1 mouse cellular context compared by ENCODE assay signal in the genomic region with DNA sequence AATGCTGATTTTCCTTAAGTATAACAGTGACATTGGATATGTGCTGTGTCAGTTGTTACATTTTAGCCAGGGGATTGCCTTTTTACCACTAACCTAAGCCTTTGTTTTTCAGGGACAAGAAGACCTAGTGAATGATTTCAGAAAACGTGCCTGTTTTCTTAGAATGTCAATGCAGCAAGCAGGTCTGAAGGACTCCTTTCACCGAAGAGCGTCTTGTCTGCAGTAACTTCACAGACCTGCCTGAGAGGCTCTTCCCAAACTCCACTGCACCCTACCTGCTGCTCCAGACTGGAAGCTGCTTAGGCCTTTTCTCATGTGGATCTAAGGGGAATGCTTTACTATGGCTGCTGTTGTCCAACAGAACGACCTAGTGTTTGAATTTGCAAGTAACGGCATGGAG.
A peak's percentile ranks its signal among the peaks of the same experiment; 100 is the strongest.
TF ChIP-seq lines count a peak whose summit lies in the region.

No protein-coding gene starts in this region.

TF ChIP-seq in MEL, 35 proteins besides CTCF, POLR2A, EP300 and RAD21:
- 0 out of 2 replicates have a peak, but pooled peaks have one; percentile 8 for TF ChIP-seq CHD1 (IDR thresholded peaks at IDR 0.05; ENCODE audit: low read depth, low read length)
- TF ChIP-seq USF1 (IDR thresholded peaks at IDR 0.05; ENCODE audit: low read depth, low read length), result no peak
- TF ChIP-seq MEF2A (IDR thresholded peaks at IDR 0.05; ENCODE audit: extremely low read depth, insufficient replicate concordance, low read depth, low read length, poor library complexity, severe bottlenecking), result no peak
